Mouse (Mus musculus) hindbrain, embryonic 11.5 days (tissue): ENCODE results near the gene Bcl3. TPM values are rescaled to one million over a fixed set of nuclear protein-coding genes. Genes with fewer than 3 reads are reported as not detected.
A peak's percentile ranks its signal among the peaks of the same experiment; 100 is the strongest.

Experiments used
- ATAC-seq: fragments of 200-750 bp; cut with Nextera tagmentation; 2 replicates; pipeline ENCODE4 v1.8.0; 2017; ENCODE audit warnings: mild to moderate bottlenecking, moderate TSS enrichment, moderate library complexity; ENCODE audit not compliant: low FRiP score
- DNase-seq: peaks from one replicate; pipeline ENCODE4 v3.0.0-alpha.2; 2015; ENCODE audit warnings: low spot score
- H3K27ac ChIP-seq: fragments of 300-500 bp; sonication (generic); 2 replicates; pipeline ENCODE4 v1.5.1; 2014; ENCODE audit warnings: mild to moderate bottlenecking, low read depth, low read length
- H3K27me3 ChIP-seq: fragments of 300-500 bp; sonication (generic); 2 replicates; pipeline ENCODE4 v1.6.1; 2014; ENCODE audit warnings: mild to moderate bottlenecking, low read length, moderate library complexity, mixed read lengths; ENCODE audit not compliant: control insufficient read depth, insufficient read depth
- H3K36me3 ChIP-seq: fragments of 300-500 bp; sonication (generic); 2 replicates; pipeline ENCODE4 v1.6.1; 2014; ENCODE audit warnings: mild to moderate bottlenecking, low read length, moderate library complexity, mixed read lengths; ENCODE audit not compliant: control insufficient read depth, insufficient read depth
- H3K4me1 ChIP-seq: fragments of 300-500 bp; sonication (generic); replicated peaks from 2 replicates; pipeline ENCODE4 v1.6.1; 2014; ENCODE audit warnings: low read length, mixed read lengths; ENCODE audit not compliant: control insufficient read depth, insufficient read depth
- H3K4me2 ChIP-seq: fragments of 300-500 bp; sonication (generic); replicated peaks from 2 replicates; pipeline ENCODE4 v1.6.1; 2014; ENCODE audit warnings: mild to moderate bottlenecking, low read depth, low read length
- H3K4me3 ChIP-seq: fragments of 300-500 bp; sonication (generic); 2 replicates; pipeline ENCODE4 v1.5.1; 2014; ENCODE audit warnings: low read depth, low read length
- H3K9ac ChIP-seq: fragments of 300-500 bp; sonication (generic); 2 replicates; pipeline ENCODE4 v1.6.1; 2014; ENCODE audit warnings: low read depth, low read length
- H3K9me3 ChIP-seq: fragments of 300-500 bp; sonication (generic); 2 replicates; pipeline ENCODE4 v1.6.1; 2016; ENCODE audit warnings: low read length; ENCODE audit not compliant: control insufficient read depth
- WGBS: fragments of 180-500 bp; shearing (Covaris S2); extraction: QIAGEN DNeasy Blood & Tissue Kit; methylation state at CpG from one replicate; pipeline ENCODE4 v1.1.7; 2014; 5-methylcytosine and 5-hydroxymethylcytosine counted together
- polyA plus RNA-seq: library from polyadenylated mRNA; unstranded; fragments of >200 nt; fragmentation: Nextera tagmentation; extraction: Ambion mirVana; gene quantifications from 2 replicates; pipeline ENCODE4 v1.2.1, GENCODE M21; 2014

The Bcl3 gene
- 0.26 and 0.33 TPM in 2 replicates for polyA plus RNA-seq

DNA sequence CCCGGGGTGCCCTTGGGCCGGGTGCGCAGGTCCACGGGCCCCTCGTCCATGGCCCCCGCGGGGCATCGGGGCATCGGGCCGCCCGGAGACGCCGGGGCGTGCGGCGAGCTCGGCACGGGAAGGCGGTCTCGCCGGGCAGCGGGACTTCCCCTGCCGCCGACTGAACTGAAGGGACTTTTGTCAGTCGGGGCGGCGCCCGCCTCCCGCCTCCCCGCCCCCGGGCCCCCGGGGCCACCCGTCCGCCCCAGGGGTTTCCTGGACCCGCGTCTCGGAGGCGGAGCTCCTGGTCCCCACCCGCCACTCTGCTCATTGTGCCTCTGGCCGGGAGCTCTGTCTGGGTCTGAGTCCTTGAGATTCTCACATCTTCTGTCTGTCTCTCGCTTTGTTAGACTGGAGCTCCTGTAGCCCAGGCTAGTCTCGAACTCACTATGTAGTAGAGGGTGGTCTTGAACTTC lies at the start of gene Bcl3:
Gene Bcl3 (minus strand): TSS at position 167 of the 455 bp plus-strand sequence.
- ATAC-seq (no peak), DNase-seq (no peak)
- Histone ChIP-seq H3K4me1 (0 out of 2 replicates have a peak, but pooled peaks cover 2% of the 10 kb centered on the region), H3K36me3 (no peaks in the 10 kb centered on the region), H3K27ac (no peak within 1 kb of the TSS), H3K4me2 (peak within 1 kb of the TSS; percentile 49), H3K4me3 (peak within 1 kb of the TSS; percentile 28), H3K9ac (peak within 1 kb of the TSS; percentile 40; the same call in 1 of the 2 replicates), H3K9me3 (no peaks in the 10 kb centered on the region), H3K27me3 (peaks cover 33% of the 10 kb centered on the region)
- under 1% methylated on average over 37 of the region's 42 CpGs for WGBS

- ATAC-seq, result no peak
- Histone ChIP-seq H3K9me3 (no peaks in the 10 kb centered on the region), H3K36me3 (no peaks in the 10 kb centered on the region), H3K4me2 (no peak overlapping the region), H3K27ac (no peak overlapping the region), H3K9ac (no peak overlapping the region), H3K4me1 (no peaks in the 10 kb centered on the region), H3K4me3 (no peak overlapping the region), H3K27me3 (no peaks in the 10 kb centered on the region)
- WGBS, result 48% methylated on average over 5 of the region's 5 CpGs
- DNase-seq, result no peak
These were observed 49.5 kb upstream of the Bcl3 start for GRCm38 (mm10) chr7:19871943-19872601.

DNA sequence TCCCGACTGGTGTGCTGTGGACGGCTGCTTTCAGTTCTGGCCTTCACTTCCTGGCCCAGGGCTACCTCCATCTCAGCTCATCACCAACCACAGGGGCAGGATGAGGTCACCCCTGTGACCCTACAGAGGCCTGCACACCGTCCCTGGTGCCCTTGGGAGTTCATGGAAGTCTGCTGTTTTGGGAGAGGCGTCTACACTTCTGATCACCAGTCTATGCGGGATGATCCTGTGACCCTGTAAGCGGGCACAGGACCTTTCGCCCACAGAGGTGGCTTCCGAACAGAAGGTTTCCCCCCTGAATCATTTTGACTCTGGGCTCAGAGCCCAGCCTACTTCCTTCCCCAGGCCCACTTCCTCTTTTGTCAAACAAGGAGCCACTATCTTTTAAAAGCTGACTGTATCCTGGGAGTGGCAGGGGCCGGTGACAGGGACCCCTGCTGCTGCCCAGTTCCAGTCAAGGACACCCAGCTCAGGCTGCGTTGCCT lies 48.6 kb upstream of the Bcl3 start:
- Histone ChIP-seq H3K4me2 (no peak overlapping the region), H3K36me3 (no peaks in the 10 kb centered on the region), H3K9me3 (no peaks in the 10 kb centered on the region), H3K9ac (no peak overlapping the region), H3K27ac (no peak overlapping the region), H3K4me1 (no peaks in the 10 kb centered on the region), H3K27me3 (no peaks in the 10 kb centered on the region), H3K4me3 (no peak overlapping the region)
- no peak for ATAC-seq
- DNase-seq, result no peak
- 64% methylated on average over 10 of the region's 10 CpGs for WGBS

- H3K27me3 ChIP-seq, result no peaks in the 10 kb centered on the region
- H3K4me1 ChIP-seq, result no peaks in the 10 kb centered on the region
- H3K9me3 ChIP-seq, result no peaks in the 10 kb centered on the region
- no peak overlapping the region for H3K4me2 ChIP-seq
- H3K9ac ChIP-seq, result no peak overlapping the region
- H3K4me3 ChIP-seq, result no peak overlapping the region
- H3K27ac ChIP-seq, result no peak overlapping the region
- ATAC-seq (no peak), DNase-seq (no peak)
- no peaks in the 10 kb centered on the region for H3K36me3 ChIP-seq
- 93% methylated on average over 16 of the region's 16 CpGs for WGBS
These were observed 45.3 kb upstream of the Bcl3 start for GRCm38 (mm10) chr7:19867751-19868399.

GRCm38 (mm10) chr7:19866490-19866889 lies 43.9 kb upstream of the Bcl3 start:
- DNase-seq (no peak), ATAC-seq (no peak)
- H3K4me1 ChIP-seq, result no peaks in the 10 kb centered on the region
- 88% methylated on average over 6 of the region's 6 CpGs for WGBS
- no peaks in the 10 kb centered on the region for H3K9me3 ChIP-seq
- H3K4me2 ChIP-seq, result no peak overlapping the region
- no peak overlapping the region for H3K27ac ChIP-seq
- no peaks in the 10 kb centered on the region for H3K36me3 ChIP-seq
- no peak overlapping the region for H3K4me3 ChIP-seq
- H3K27me3 ChIP-seq, result no peaks in the 10 kb centered on the region
- H3K9ac ChIP-seq, result no peak overlapping the region

GRCm38 (mm10) chr7:19865246-19866036 lies 42.9 kb upstream of the Bcl3 start:
- no peak for ATAC-seq
- Histone ChIP-seq H3K9me3 (no peaks in the 10 kb centered on the region), H3K4me3 (no peak overlapping the region), H3K9ac (no peak overlapping the region), H3K27ac (no peak overlapping the region), H3K36me3 (no peaks in the 10 kb centered on the region), H3K4me2 (no peak overlapping the region), H3K27me3 (no peaks in the 10 kb centered on the region), H3K4me1 (no peaks in the 10 kb centered on the region)
- no peak for DNase-seq
- 85% methylated on average over 8 of the region's 8 CpGs for whole genome bisulfite sequencing

DNA sequence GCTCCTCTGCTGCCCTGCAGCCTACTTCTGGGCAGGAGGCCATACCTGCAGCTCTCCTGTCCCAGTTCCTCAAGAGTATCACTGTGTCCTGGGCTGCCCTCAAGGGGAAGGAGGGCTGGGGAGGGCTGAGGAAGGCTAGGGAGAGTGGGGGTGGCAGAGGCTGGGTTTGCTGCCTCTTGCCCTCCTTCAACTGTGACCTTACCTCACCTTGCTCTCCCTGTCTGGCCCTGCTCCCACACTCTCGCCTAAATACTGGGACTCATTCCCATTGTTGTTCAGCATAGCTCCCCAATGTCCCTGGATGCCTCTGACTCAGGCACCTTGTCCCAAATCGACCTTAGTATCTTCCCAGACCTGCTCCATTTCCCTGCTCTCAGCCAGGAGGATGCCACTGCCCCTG lies 41.7 kb upstream of the Bcl3 start:
- Histone ChIP-seq H3K4me2 (no peak overlapping the region), H3K27ac (no peak overlapping the region), H3K4me3 (no peak overlapping the region), H3K9ac (no peak overlapping the region), H3K36me3 (no peaks in the 10 kb centered on the region), H3K27me3 (no peaks in the 10 kb centered on the region), H3K4me1 (no peaks in the 10 kb centered on the region), H3K9me3 (no peaks in the 10 kb centered on the region)
- 37% methylated on average over 2 of the region's 2 CpGs for WGBS
- DNase-seq, result no peak
- ATAC-seq, result no peak

GRCm38 (mm10) chr7:19861199-19861598 lies 38.6 kb upstream of the Bcl3 start, which contains the start of gene Ceacam16:
TSS of gene Ceacam16 (minus strand) at chr7:19861299.
- Histone ChIP-seq H3K4me1 (no peaks in the 10 kb centered on the region), H3K36me3 (no peaks in the 10 kb centered on the region), H3K27ac (no peak within 1 kb of the TSS), H3K4me2 (no peak within 1 kb of the TSS), H3K9me3 (no peaks in the 10 kb centered on the region), H3K9ac (no peak within 1 kb of the TSS), H3K27me3 (no peaks in the 10 kb centered on the region), H3K4me3 (no peak within 1 kb of the TSS)
- no peak for DNase-seq
- ATAC-seq, result no peak
- 76% methylated on average over 9 of the region's 9 CpGs for WGBS
